Mouse (Mus musculus) hindbrain, postnatal 0 days (tissue): ENCODE measurements at regions not wholly inside any gene's neighbourhood (a gene's known extent, or its start where the extent isn't known, plus 50 kb on each side); places are given as distances from the start of the nearest gene placed in this dataset.

Experiments used
- ATAC-seq: fragments of 200-750 bp; cut with Nextera tagmentation; 2 replicates; pipeline ENCODE4 v1.8.0; 2017; ENCODE audit warnings: mild to moderate bottlenecking, moderate TSS enrichment, moderate library complexity
- DNase-seq: peaks from one replicate; pipeline ENCODE4 v3.0.0-alpha.2; 2015; ENCODE audit warnings: low spot score
- H3K27ac ChIP-seq: fragments of 300-500 bp; sonication (generic); 2 replicates; pipeline ENCODE4 v1.5.1; 2014; ENCODE audit warnings: mild to moderate bottlenecking
- H3K27me3 ChIP-seq: fragments of 300-500 bp; sonication (generic); 2 replicates; pipeline ENCODE4 v1.6.1; 2014; ENCODE audit warnings: low read length, mixed read lengths; ENCODE audit not compliant: insufficient read depth
- H3K36me3 ChIP-seq: fragments of 300-500 bp; sonication (generic); 2 replicates; pipeline ENCODE4 v1.6.1; 2014; ENCODE audit warnings: low read length, mixed read lengths; ENCODE audit not compliant: insufficient read depth
- H3K4me1 ChIP-seq: fragments of 300-500 bp; sonication (generic); 2 replicates; pipeline ENCODE4 v1.6.1; 2014; ENCODE audit warnings: antibody characterized with exemption, low read length, mixed read lengths; ENCODE audit not compliant: insufficient read depth
- H3K4me2 ChIP-seq: fragments of 300-500 bp; sonication (generic); 2 replicates; pipeline ENCODE4 v1.6.1; 2014; ENCODE audit warnings: low read depth, mild to moderate bottlenecking, low read length, moderate library complexity, mixed read lengths
- H3K4me3 ChIP-seq: fragments of 300-500 bp; sonication (generic); 2 replicates; pipeline ENCODE4 v1.5.1; 2014; ENCODE audit warnings: low read length
- H3K9ac ChIP-seq: fragments of 300-500 bp; sonication (generic); replicated peaks from 2 replicates; pipeline ENCODE4 v1.6.1; 2014; ENCODE audit warnings: mild to moderate bottlenecking, low read length, moderate library complexity, mixed read lengths
- H3K9me3 ChIP-seq: fragments of 300-500 bp; sonication (generic); 2 replicates; pipeline ENCODE4 v1.6.1; 2016; ENCODE audit warnings: low read length, mixed read lengths
- CTCF ChIP-seq: IDR thresholded peaks from 2 replicates; pipeline ENCODE4 v1.5.1; 2016; ENCODE audit warnings: antibody characterized with exemption, control low read depth, low read depth
- WGBS: fragments of 180-500 bp; shearing (Covaris S2); extraction: QIAGEN DNeasy Blood & Tissue Kit; methylation state at CpG from one replicate; pipeline ENCODE4 v1.1.7; 2014; 5-methylcytosine and 5-hydroxymethylcytosine counted together

DNA sequence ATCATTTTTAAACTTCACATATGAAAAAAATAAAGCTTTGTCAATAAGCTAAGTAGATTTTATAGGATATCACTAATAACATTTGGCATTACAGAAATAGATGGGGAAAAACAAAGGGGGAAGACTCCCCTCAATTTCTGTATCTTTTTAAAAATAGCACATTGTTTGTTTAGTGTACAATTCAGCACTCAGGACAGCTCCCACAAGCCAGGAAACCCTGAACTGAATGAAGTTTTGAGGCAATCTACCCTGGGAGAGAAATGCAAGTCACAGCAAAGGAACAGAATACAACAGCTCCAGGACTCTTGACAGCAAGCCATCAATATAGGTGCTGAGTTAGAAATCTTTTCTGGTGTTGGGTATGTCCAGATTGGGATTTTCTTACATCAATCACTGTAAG, 556.5 kb upstream of the Sel1l start:
- no peak for ATAC-seq
- DNase-seq: no peak
- no peak overlapping the region for H3K27ac ChIP-seq
- TF ChIP-seq CTCF: no peak
- H3K4me2 ChIP-seq: no peak overlapping the region
- H3K9me3 ChIP-seq: no peaks in the 10 kb centered on the region
- H3K9ac ChIP-seq: no peak overlapping the region
- no peaks in the 10 kb centered on the region for H3K36me3 ChIP-seq
- H3K4me1 ChIP-seq: no peaks in the 10 kb centered on the region
- no peaks in the 10 kb centered on the region for H3K27me3 ChIP-seq
- no peak overlapping the region for H3K4me3 ChIP-seq

DNA sequence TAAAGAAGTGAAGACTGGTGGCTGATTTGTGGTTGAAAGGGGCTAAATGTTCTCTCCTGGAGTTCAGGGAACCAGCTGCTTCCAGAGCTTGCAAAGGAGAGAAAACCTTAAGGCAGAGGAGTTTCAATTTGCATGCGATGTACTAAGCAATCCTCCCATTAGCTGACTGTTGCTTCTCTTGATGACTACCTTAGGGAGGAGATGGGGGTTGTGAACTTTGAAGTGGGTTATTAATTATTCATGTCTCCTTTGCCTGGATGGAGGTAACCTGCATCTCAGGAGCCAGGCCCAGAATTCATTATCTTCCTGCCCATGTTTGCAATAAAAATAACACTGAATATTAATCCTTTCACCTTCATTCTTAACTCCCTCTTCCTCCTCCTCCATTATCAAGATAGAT, 552.0 kb upstream of the Sel1l start:
- Histone ChIP-seq H3K27ac (no peak overlapping the region), H3K36me3 (no peaks in the 10 kb centered on the region), H3K4me2 (no peak overlapping the region), H3K4me1 (no peaks in the 10 kb centered on the region), H3K27me3 (no peaks in the 10 kb centered on the region), H3K4me3 (no peak overlapping the region), H3K9ac (no peak overlapping the region), H3K9me3 (no peaks in the 10 kb centered on the region)
- DNase-seq: no peak
- no peak for TF ChIP-seq CTCF
- ATAC-seq: no peak
- 33% methylated on average over 1 of the region's 1 CpGs for WGBS

DNA sequence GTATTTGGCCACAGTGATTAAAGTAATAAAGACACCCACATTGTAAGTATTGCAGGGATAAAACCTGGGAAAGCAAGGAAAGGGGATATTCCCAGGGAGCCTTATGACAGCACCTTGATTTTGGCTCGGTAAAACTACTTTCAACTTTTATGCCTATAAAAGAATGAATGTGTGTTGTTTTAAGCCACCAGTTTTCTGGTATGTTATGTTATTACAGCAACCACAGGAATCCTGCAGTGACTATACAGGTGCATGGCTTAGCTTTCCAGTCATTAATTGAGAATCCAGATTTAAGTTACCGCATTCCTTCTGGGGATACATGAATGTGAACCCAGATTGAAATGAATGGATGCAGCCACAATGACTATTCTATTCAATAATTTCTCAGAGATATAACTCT, 537.2 kb upstream of the Sel1l start:
- Histone ChIP-seq H3K36me3 (no peaks in the 10 kb centered on the region), H3K9ac (no peak overlapping the region), H3K4me2 (no peak overlapping the region), H3K27me3 (no peaks in the 10 kb centered on the region), H3K27ac (no peak overlapping the region), H3K4me3 (no peak overlapping the region), H3K4me1 (no peaks in the 10 kb centered on the region; the same call in 1 of the 2 replicates), H3K9me3 (no peaks in the 10 kb centered on the region)
- TF ChIP-seq CTCF: no peak
- DNase-seq: no peak
- no peak for ATAC-seq
- WGBS: 94% methylated on average over 2 of the region's 2 CpGs

DNA sequence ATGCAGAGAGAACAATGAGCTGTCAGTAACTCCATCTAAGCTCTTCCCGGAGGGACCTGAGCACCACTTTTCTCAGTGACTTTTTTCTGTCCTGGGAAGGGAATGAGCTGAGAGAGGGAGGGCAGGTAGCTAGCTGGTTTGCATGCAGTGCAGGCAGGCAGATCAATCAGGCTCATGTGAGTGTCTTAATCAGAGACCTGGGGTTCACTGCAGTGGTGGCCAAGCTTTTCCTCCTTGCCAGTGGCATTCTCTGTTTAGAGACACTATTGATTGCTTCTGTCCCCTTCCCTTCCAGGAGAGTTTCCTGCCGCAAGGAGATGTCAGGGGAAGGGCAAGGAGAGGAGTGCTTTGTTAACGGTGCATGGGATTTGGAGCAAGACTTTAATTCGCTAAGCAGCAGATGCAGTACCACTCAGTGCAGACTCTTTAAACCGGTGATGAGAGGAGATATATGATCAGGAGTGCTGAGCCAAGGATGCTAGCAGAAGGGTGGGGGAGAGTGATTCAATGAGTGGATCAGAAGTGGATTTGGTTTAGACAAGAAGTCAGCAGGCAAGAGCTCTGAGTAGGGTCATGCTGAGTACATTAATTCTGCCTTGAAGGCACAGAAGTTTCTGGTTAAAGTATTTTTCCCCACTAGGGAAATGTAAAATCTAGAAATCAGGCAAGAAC, 535.4 kb upstream of the Sel1l start:
- Histone ChIP-seq H3K4me2 (no peak overlapping the region), H3K4me1 (no peaks in the 10 kb centered on the region; the same call in 1 of the 2 replicates), H3K4me3 (no peak overlapping the region), H3K27me3 (no peaks in the 10 kb centered on the region), H3K9me3 (no peaks in the 10 kb centered on the region), H3K27ac (no peak overlapping the region), H3K9ac (no peak overlapping the region), H3K36me3 (no peaks in the 10 kb centered on the region)
- DNase-seq (peak; percentile 9), ATAC-seq (0 out of 2 replicates have a peak, but pooled peaks have one; percentile 45)
- no peak for TF ChIP-seq CTCF
- 16% methylated on average over 5 of the region's 5 CpGs for whole genome bisulfite sequencing

DNA sequence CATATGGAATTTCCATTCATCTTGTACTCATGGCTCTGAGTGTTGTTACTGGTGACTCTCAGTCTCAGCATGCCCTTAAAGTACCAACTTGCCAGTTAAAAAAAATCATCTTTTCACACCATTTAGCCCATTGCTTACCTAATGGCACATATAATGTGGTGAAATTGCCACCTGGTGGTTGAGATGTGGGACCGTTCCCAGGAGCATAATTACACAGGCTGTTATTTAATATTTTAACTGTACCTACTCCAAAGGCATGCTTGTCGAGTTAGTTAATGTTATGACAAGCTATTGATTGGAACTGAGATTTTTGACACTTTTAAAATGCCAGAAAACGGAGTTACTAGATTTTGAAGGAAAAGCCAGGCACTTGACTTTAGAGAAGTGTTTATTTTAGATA, 530.2 kb upstream of the Sel1l start:
- Histone ChIP-seq H3K27me3 (no peaks in the 10 kb centered on the region), H3K9ac (no peak overlapping the region), H3K4me2 (no peak overlapping the region), H3K36me3 (no peaks in the 10 kb centered on the region), H3K9me3 (no peaks in the 10 kb centered on the region), H3K4me3 (no peak overlapping the region), H3K4me1 (no peaks in the 10 kb centered on the region; the same call in 1 of the 2 replicates), H3K27ac (no peak overlapping the region)
- WGBS: 63% methylated on average over 3 of the region's 3 CpGs
- DNase-seq (peak; percentile 7), ATAC-seq (no peak)
- peak; percentile 29; the same call in 1 of the 2 replicates for TF ChIP-seq CTCF

DNA sequence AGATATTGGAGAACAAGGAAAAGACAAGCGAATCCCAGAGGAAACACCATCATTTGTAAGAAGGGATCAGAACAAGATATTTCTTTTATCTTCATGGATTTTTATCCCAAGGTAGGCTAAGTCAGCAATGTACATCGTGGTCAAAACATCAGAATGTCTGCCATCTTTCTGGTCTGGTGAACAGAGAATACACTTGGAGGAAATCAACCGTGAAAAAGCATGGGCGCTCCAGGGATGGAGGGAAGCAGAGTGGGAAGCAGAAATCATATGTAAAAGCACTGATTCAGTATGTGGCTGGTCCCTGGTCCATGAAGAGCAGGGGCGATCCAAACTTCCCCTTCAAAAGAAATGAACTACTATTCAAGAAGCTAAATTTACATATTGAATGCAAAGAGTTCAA, 517.0 kb upstream of the Sel1l start:
- Histone ChIP-seq H3K36me3 (no peaks in the 10 kb centered on the region), H3K9ac (no peak overlapping the region), H3K27ac (no peak overlapping the region), H3K4me1 (no peaks in the 10 kb centered on the region), H3K27me3 (no peaks in the 10 kb centered on the region), H3K4me2 (no peak overlapping the region), H3K4me3 (no peak overlapping the region), H3K9me3 (no peaks in the 10 kb centered on the region)
- DNase-seq (peak; percentile 5), ATAC-seq (no peak)
- WGBS: 79% methylated on average over 5 of the region's 5 CpGs
- TF ChIP-seq CTCF: no peak

DNA sequence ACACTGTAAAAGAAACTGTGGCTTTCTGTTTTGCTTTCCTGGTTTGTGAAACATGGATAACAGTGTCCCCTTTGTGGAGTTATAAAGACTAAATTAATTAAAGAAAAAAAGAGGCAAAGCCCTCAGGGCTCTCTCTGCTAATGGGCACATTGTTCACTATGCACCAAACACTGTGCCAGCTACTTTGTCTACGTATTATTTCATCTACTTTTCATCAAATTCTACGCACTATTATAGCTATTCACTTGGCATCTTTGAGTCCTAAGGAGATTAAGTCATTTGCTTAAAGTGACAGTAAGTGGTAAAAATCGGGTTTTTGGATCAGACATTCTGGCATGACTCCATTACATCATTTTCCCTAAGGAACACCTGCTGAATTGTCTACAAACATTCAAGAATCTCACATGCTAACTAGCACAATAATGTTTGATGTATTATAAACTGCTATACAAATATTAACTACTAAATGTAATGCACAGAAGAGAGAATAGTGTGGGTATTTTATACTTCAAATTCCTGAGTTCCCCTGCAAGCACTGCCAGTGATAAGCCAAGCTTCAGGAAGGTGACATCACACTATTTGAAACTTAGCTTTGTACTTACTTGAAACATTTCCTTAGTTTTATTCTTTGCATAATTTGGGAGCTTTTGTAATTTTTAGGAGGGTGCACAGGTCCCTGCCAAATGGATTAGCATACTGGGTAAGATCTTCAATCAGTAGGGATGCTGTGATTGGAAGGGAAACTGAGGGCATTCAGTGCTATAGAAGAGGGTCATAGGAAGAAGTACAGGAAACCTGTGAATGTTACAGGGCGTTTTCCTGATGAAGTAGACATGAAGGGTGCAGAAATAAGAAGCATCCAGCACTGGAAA, 504.7 kb upstream of the Sel1l start:
- 43% methylated on average over 4 of the region's 4 CpGs for WGBS
- Histone ChIP-seq H3K4me3 (no peak overlapping the region), H3K27ac (no peak overlapping the region), H3K9me3 (no peaks in the 10 kb centered on the region), H3K9ac (no peak overlapping the region), H3K27me3 (no peaks in the 10 kb centered on the region), H3K4me2 (no peak overlapping the region), H3K36me3 (no peaks in the 10 kb centered on the region), H3K4me1 (no peaks in the 10 kb centered on the region)
- ATAC-seq (no peak), DNase-seq (no peak)
- TF ChIP-seq CTCF: no peak
